Mouse (Mus musculus) cerebellum, postnatal 25 days (tissue): ENCODE data around the gene Cyp2b9.
"Not testable (repeated sequence)": the region's sequence is repeated elsewhere in the genome, so short reads cannot be mapped to it uniquely, and the experiment has no call there.

Experiments
- DNase-seq, 2 experiments: peaks; one replicate each; pipeline ENCODE4 v3.0.0; 2021; ENCODE audit warnings: mixed read lengths in 2 of 2

Gene Cyp2b9

DNA sequence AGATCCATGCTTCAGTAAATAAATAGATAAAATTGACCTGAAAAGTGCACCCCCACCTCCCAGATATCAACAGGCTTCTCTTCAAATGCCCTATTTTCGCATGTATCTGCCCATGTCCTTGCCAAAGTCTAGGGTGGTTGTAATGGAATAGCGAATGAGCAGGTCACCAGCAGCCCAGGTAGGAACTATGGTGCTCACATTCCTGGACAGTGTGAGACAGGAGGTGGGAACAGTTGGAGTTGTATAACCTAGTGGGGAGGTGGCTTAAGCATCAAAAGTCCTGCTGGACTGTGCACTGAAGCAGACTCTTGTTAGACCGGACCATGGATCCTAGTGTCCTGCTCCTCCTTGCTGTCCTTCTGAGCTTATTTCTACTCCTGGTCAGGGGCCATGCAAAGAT lies at the start of gene Cyp2b9:
Gene Cyp2b9 (plus strand): TSS at position 301 of the 400 bp plus-strand sequence.
- DNase-seq = not testable (repeated sequence)

DNA sequence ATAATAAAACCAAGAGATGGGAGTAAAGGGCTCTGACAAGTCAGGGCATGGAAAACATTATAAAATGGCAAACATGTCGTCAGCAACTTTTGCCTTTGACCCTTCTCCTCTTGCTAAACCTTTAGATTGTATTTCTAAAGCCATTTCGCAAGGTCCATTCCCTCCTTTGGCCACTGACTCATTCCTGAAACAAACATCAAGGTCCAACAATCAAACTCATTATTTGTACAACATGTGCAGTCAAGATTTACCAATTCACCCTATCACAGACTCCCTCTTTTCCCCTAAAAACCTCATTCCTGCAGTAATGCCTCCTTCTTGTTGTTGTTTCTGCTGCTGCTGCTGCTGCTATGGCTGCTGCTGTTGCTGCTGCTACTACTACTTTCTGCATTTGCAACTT lies 33.6 kb upstream of the Cyp2b9 start:
- not testable (repeated sequence) for DNase-seq

DNA sequence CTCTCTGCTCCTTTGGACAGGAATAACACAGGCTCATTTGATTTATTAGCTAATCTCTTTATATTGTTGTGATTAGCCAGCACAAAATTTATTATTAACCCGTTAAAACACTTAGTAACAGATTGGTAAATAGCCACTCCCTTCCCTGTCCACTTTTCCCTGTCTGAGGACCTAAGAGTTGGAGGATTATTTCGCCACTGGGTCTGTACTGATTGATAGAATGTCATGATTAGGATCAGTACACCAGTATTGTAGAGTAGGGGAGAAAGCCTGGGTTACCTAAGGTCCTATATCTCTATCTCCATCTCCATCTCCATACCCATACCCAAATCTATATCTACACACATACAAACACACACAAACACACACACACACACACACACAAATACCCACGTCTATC lies 29.6 kb upstream of the Cyp2b9 start:
- not testable (repeated sequence) for DNase-seq

DNA sequence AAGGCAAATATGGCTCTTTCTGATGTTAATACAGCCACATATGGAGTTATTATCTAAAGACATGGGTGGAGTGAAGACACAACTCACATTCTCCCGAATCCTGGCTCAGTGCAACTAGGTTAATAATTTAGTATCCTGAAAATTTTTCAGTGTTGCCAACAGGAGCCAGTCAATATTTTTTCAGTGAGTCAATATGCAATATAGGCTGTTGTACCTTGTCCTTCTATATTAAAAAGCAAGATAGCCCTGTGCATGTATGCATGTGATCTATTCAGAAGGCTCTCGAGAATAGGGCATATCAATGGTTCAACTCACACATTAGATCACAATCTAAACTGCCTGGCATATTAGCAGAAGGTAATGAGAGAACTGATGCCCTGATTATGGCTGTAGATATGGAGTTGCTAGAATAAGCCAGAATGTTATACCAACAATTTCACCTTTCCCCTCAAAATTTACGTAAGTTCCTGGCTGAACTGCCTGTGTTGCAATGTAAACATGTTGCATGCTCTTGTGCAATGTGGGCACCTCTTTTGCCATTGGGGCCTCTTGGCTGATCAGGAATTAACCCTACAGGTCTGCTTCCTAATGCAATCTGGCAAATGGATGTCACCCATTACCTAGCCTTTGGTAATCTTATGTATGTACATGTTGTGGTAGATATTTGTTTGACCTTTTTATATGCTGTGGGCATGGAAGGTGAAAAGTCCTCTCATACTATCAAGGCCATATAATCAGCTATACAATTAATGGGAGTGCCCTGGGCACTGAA lies 4.3 kb upstream of the Cyp2b9 start:
- DNase-seq = not testable (repeated sequence)

DNA sequence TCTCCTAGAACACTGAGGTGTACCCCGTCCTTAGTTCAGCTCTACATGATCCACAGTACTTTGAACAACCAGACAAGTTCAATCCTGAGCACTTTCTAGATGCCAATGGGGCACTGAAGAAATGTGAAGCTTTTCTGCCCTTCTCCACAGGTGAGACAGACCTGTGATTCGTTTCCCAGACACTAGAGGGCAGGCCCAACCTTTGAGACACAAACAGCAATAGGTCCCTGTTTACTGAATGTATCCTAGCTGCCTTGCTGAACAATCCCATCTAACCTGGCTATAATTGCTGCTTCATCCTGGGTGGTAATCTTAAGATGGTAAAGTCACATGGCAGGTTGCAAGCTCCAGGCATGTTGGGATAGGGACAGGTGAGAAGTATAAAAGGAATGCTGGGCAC lies 27.9 kb downstream of the Cyp2b9 start:
- no peak for DNase-seq

DNA sequence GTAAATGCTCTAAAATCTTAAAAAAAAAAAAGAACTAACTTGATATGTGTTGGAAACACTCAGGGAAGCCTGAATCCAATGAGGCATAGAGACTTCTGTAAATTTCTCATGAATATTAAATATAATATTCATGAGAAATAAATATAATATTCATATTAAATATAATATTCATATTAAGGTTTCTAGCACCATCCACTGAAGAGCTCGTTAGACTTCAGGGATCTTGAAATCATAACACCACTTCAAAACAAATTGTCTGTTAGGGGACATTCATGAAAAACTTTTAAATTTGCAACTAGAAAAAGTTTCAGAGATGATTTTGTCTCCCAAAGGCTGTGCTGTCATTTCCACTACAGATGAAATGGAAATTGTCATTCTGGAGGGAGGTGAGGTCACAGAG lies 86.8 kb downstream of the Cyp2b9 start, which contains the start of gene Vmn1r184:
Gene Vmn1r184 (plus strand): TSS at position 301 of the 400 bp plus-strand sequence.
- DNase-seq = not testable (repeated sequence)
